Mouse (Mus musculus): ENCODE data around the gene Fhl2.

GRCm38 (mm10) chr1:43201796-43202195 lies 5.0 kb upstream of the Fhl2 start:
- TF ChIP-seq CTCF (IDR thresholded peaks at IDR 0.05; ENCODE audit: insufficient read depth, low read depth, low read length): no peak
- TF ChIP-seq POLR2A (IDR thresholded peaks at IDR 0.05; ENCODE audit: insufficient read depth, low read depth, low read length): no peak

Data from olfactory bulb, adult 2 months (tissue).